Mouse (Mus musculus) brain, embryonic 14.5 days (tissue): ENCODE measurements around the gene Vmn1r4. TPM values are rescaled to one million over a fixed set of nuclear protein-coding genes. Genes with fewer than 3 reads are reported as not detected.

Experiments used
- DNase-seq: peaks from one replicate; pipeline ENCODE4 v3.0.0-alpha.2; 2011; ENCODE audit warnings: low read depth
- CTCF ChIP-seq: fragments of 200-500 bp; IDR thresholded peaks from 2 replicates; pipeline ENCODE4 v1.5.1; 2012; ENCODE audit warnings: inconsistent platforms, mild to moderate bottlenecking, moderate library complexity, borderline replicate concordance; ENCODE audit not compliant: insufficient read depth, insufficient read length; ENCODE audit errors: extremely low read depth
- POLR2A ChIP-seq: fragments of 200-500 bp; IDR thresholded peaks from 2 replicates; pipeline ENCODE4 v1.6.1; 2012; ENCODE audit warnings: mild to moderate bottlenecking, inconsistent platforms, borderline replicate concordance; ENCODE audit not compliant: poor library complexity, insufficient read depth, insufficient read length, severe bottlenecking; ENCODE audit errors: extremely low read depth
- polyA plus RNA-seq: library from polyadenylated mRNA; depleted of rRNA; stranded (reverse); fragments of >200 nt; gene quantifications from 2 replicates; pipeline ENCODE4 v1.2.3, GENCODE M21; 2012; rRNA removed

The Vmn1r4 gene
- polyA plus RNA-seq, 1 experiment = 0.41 TPM

DNA sequence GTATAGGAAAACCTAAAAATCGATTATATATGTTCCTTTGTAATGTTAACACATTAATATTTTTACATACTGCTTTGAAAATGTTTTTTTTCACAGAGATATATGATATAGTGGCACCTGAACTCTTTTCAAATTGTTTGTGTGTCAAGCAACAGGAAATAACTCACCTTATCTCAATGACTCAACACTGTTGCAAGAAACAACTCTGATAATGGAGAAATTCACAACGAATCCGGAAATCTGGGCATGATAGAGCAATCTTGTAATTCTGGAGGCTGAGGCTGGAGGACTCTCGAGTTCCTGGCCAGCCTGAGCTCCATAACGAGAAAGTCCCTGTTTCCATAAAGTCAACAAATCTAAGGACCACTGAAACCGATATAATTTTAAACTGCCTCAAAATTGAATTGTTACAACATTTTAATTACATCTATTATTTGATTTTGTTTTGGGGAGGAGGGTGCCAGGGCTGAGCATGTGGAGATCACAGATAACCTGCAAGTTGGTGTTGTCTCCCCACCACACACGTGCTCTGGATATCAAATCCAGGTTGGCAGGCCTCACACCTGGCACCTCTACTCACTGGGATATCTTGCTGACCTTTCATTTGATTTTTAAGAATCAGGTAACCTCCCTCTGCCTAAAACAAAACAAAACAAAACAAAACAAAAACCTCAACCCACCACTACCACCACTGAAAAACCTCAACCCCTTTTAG, 4.3 kb upstream of the Vmn1r4 start:
- DNase-seq = no peak
- TF ChIP-seq CTCF (no peak), POLR2A (no peak)

DNA sequence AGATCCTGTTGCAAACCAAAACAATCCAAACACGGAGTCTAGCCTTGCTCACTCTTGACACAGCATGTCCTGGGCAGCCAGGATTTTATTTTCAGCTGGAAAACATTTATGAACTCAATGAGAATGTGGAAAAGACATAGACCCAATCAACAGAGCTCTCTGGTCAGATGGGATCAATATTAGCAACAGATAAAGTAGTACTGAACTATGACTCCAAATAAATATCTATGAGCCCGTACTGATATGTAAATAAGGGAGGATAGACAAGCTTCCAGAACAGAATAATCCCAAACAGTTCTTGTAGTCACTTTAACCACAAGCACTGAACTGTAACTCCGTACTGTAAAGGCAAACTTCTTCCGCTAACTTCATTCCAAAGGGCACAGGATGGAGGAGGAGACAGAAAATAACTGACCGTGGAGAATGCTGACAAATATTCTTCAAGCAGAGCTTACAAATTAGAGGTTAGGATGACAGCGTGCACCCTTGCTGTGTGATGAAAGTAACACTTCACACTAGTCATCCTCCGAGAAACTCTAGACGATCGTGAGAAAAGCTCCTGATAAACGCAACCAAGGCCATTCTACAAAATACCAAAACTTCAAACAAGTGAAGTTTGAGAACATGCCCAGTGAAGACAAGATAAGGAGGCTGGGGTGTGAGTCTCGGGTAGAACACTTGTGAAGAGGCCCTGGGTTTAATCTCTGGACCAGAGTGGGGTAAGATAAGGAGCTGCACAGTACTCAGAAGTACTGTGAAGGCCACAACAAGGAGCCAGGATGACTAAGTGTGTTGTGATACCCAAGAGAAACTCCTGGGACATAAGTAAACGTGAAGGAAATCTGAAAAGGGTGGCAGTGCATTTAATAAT, 3.4 kb upstream of the Vmn1r4 start:
- no peak for TF ChIP-seq POLR2A
- TF ChIP-seq CTCF = no peak
- DNase-seq = no peak

DNA sequence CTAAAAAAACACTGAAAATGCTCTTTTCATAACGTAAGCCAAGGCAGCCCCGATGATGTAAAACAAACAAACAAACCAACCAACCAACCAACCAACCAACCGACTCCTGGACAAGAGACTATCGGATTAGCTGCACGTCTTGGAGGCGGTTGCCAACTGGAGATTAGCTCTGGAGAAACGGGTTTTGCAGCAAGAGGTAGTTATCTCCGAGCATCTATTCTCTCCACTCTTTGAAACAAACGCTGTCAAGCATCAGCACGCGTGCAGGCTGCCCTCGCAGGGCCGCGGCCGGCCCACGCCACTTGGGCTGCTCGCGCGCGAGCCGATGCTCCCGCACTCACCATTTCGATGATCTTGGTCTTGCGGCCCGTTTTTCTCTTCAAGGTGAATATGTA, 487 bp upstream of the Vmn1r4 start:
- DNase-seq = peak; percentile 85
- no peak for TF ChIP-seq CTCF
- TF ChIP-seq POLR2A = no peak

DNA sequence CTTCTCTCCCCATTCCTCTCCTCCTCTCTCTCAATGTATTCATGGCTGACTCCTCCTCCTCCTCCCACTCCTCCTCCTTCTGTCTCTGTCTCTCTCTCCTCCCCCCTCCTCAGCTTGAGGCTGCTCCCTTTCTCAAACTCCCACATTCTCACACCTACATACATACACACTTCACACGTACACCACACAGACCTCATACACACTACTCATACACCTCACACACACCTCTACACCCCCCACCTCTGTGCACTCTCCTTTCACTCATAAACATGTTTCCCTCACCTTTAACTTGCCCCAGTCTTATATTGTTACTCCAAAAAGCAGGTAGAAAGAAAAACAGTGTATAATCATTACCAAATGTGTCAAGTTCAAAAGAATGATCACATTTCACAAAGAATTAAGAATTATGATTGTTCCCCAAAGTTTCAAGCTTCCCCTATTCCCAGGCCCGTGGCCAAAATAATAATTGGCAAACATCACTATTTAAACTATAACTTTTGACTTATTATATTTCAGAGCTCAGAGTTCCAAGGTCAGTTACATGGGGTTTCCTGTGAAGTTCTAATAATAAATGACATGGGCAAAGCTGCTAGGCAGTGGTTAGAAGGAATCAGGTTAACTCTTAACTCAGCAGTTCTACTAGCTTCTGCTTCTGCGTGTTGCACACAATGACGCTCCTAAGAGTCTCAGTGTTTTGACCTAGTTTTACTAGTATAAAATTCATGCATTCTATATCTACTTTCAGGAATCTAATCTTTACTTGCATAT, 8.0 kb downstream of the Vmn1r4 start:
- no peak for DNase-seq
- no peak for TF ChIP-seq POLR2A
- no peak for TF ChIP-seq CTCF

DNA sequence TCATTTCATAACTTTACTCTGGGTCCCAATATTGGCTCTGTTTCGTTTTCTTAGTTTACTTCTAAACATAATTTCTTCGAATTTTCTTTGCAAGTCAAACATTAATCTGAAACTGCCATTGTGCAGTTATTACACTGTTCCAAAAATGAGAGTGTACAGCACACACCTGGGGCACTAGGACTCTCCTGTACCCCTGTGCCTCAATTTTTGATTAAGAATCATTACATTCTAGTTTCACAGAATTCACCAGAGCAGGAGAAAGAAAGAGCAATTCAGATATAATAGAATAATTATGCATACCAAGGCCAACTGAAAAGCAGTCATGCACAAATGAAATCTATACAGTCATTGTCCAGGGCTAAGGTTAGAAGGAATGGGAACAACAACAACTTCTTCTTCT, 8.6 kb downstream of the Vmn1r4 start:
- no peak for DNase-seq
- no peak for TF ChIP-seq POLR2A
- no peak for TF ChIP-seq CTCF

DNA sequence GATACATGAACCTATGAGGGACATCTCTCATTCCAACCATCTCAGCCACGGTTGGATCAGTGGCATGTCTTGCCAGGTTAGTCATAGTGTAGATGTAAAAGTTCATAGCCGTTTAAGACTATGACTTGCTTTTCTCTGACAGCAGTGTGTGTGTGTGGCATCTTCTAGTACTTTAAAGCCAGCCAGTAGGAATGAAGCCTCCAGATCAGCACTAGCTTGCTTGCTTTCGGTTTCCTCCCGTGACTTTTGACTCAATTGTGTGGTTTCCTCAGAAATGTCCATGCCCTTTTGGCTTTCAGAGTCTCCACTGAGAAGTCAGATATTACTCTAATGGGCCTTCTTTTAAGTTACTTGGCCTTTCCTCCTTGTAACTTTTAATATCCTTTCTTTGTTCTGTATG, 10.6 kb downstream of the Vmn1r4 start:
- DNase-seq = no peak
- TF ChIP-seq CTCF (no peak), POLR2A (no peak)

DNA sequence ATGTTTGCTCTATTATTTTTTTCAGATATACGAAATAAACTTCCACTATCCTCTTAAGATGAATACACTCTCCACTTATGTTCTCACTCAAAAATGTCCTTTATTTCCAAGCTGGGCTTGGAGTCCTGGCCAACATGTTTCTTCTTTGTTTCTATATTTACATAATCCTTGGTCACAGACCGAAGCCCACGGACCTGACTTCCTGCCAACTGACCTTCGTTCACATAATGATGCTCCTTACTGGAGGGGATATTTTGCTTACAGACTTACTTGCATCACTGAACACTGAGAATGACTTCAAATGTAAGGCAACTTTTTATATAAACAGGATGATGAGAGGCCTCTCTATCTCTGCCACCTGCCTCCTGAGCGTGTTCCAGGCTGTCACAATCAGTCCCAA, 32.6 kb downstream of the Vmn1r4 start:
- DNase-seq = peak; percentile 2
- no peak for TF ChIP-seq CTCF

DNA sequence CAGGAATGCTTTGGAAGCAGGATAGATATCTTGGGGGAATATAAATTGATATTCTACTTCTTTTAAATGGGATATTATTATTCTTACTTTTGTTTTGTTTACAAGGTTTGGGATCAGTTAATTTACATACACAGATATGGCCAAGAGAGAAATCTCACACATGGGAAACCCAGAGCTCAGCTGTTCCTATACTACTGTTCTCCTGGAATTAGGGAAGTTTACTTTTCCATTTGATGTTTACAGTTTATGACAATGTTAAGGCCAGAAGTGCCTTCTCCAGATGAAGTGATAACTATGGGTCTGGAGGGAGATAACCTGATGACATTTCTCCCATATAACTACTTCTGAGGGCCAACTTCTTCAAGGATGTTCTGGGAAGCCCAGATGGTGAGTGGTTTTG, 46.2 kb downstream of the Vmn1r4 start, which contains the start of gene Vmn1r5:
Gene Vmn1r5, plus strand, starts transcription at position 301 of the 400 bp plus-strand sequence.
- TF ChIP-seq CTCF (no peak), POLR2A (no peak)
- DNase-seq = no peak

DNA sequence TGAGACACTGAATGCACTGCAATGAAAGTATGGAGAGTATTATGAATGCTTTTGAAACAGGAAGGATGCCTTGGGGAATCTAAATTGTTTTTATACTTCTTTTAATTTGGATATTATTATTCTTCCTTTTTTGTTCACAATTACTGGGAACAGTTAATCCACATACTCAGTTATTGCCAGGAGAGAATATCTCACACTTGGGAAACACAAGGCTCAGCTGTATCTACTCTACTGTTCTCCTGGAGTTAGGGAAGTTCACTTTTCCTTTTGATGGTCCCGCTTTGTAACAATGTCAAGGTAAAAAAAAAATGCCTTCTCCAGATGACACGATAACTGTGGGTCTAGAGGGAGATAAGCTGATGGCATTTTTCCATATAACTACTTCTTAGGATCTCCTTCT, 73.1 kb downstream of the Vmn1r4 start, which contains the start of gene Vmn1r6:
Gene Vmn1r6, plus strand, starts transcription at position 301 of the 400 bp plus-strand sequence.
- TF ChIP-seq CTCF = no peak
- DNase-seq = no peak

Other genes with a start within 250 kb of the Vmn1r4 start
- 67.5 and 76.0 TPM in 2 replicates for gene Lsm5, start 219.3 kb upstream of the Vmn1r4 start, polyA plus RNA-seq
- 30.3 and 34.6 TPM in 2 replicates for gene Avl9, start 209.1 kb upstream of the Vmn1r4 start, polyA plus RNA-seq
- gene Kbtbd2, start 126.2 kb upstream of the Vmn1r4 start, polyA plus RNA-seq = 30.6 and 33.3 TPM in 2 replicates
- gene Fkbp9, start 92.0 kb upstream of the Vmn1r4 start, polyA plus RNA-seq = 25.2 and 37.5 TPM in 2 replicates
- gene Nt5c3, start 83 bp upstream of the Vmn1r4 start, polyA plus RNA-seq = 49.3 and 57.5 TPM in 2 replicates
- gene Vmn1r5, start 46.3 kb downstream of the Vmn1r4 start, polyA plus RNA-seq = not detected in 2 replicates
- gene Vmn1r6, start 73.2 kb downstream of the Vmn1r4 start, polyA plus RNA-seq = not detected in 2 replicates
- gene Vmn1r7, start 101.3 kb downstream of the Vmn1r4 start, polyA plus RNA-seq = not detected in 2 replicates
- gene Vmn1r8, start 108.3 kb downstream of the Vmn1r4 start, polyA plus RNA-seq = not detected in 2 replicates
- gene Vmn1r9, start 142.8 kb downstream of the Vmn1r4 start, polyA plus RNA-seq = not detected in 2 replicates
- not detected in 2 replicates for gene Vmn1r10, start 185.4 kb downstream of the Vmn1r4 start, polyA plus RNA-seq
- gene Vmn1r11, start 209.4 kb downstream of the Vmn1r4 start, polyA plus RNA-seq = not detected in 2 replicates
- gene Vmn1r12, start 232.9 kb downstream of the Vmn1r4 start, polyA plus RNA-seq = not detected in 2 replicates